Mouse (Mus musculus): ENCODE results near the gene Prn. TPM values are rescaled to one million over a fixed set of nuclear protein-coding genes. Genes with fewer than 3 reads are reported as not detected.

Gene Prn
- polyA plus RNA-seq, 1 experiment from 2014 or later: not detected

- WGBS: 85% methylated on average over 8 of the region's 8 CpGs
- Histone ChIP-seq H3K27ac (ENCODE audit: low read length) (no peak overlapping the region), H3K4me3 (replicated peaks; ENCODE audit: low read length) (peak overlapping the region; percentile 15), H3K4me2 (ENCODE audit: low read length) (peak overlapping the region; percentile 52), H3K4me1 (replicated peaks; ENCODE audit: control insufficient read depth, insufficient read depth, low read length) (peaks cover 26% of the 10 kb centered on the region), H3K9ac (replicated peaks; ENCODE audit: low read depth, low read length) (no peak overlapping the region), H3K27me3 (replicated peaks; ENCODE audit: control insufficient read depth, insufficient read depth, low read length) (no peaks in the 10 kb centered on the region), H3K36me3 (ENCODE audit: control insufficient read depth, insufficient read depth) (peaks cover 16% of the 10 kb centered on the region), H3K9me3 (ENCODE audit: control insufficient read depth, low read length) (no peaks in the 10 kb centered on the region)
- ATAC-seq: no peak
These were observed 2.9 kb downstream of the Prn start for GRCm38 (mm10) chr2:131912526-131913258.

DNA sequence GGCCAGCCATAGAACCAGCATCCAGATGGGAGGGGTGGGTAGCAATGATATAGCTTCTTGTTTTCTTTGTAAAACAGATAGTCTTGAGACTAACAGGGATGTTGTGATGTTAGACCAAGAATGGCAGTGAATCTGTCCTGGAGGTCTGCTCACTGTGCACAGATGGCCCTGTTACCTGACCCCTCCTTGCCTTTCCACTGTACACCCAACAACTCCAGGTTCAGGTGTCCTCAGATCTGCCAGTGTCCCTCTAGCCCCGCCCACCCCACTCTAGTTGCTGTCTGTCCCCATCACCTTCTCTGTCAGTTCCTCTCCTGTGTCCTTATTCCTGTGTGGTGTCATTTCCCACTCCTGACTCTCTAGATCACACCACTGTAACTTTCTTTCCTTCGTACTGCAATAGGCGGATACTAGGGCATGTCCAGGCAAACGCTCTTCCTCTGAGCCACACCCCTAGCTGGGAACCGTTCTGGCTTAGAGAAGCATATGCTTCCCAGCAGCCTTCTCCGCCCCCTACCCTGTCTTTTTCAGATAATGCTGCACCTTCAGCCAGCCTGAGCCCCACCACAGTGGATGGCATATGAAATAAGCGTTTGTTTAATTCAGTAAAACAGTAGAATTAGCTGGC, 22.6 kb downstream of the Prn start:
- Histone ChIP-seq H3K9me3 (ENCODE audit: control insufficient read depth, low read length) (no peaks in the 10 kb centered on the region), H3K4me1 (replicated peaks; ENCODE audit: control insufficient read depth, insufficient read depth, low read length) (peaks cover 13% of the 10 kb centered on the region), H3K36me3 (ENCODE audit: control insufficient read depth, insufficient read depth) (peaks cover 10% of the 10 kb centered on the region), H3K9ac (replicated peaks; ENCODE audit: low read depth, low read length) (no peak overlapping the region), H3K4me2 (ENCODE audit: low read length) (no peak overlapping the region), H3K27me3 (replicated peaks; ENCODE audit: control insufficient read depth, insufficient read depth, low read length) (no peaks in the 10 kb centered on the region), H3K27ac (ENCODE audit: low read length) (no peak overlapping the region), H3K4me3 (replicated peaks; ENCODE audit: low read length) (no peak overlapping the region)
- 74% methylated on average over 7 of the region's 7 CpGs for WGBS
- ATAC-seq: no peak

DNA sequence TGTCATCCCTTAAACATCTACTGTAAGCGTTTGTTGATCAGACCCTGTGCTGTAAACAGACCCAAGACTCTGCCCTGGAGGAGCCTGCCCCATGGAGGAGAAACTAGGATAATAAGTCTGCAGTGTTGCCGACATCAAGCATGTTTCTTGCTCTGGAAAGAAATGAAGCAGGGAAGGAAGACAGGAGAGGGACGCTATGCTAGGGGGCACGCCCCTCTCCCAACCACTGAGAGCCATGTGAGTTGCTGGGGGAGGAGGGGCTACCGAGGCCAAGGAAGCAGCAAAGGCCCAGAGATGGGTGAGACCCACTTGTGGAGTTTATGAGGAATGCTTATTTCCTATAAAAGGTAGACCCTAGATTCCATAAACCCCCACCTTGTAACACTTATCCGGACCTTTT, 23.3 kb downstream of the Prn start:
- 21% methylated on average over 6 of the region's 6 CpGs for WGBS
- H3K36me3 ChIP-seq (ENCODE audit: control insufficient read depth, insufficient read depth): peaks cover 13% of the 10 kb centered on the region
- peaks cover 13% of the 10 kb centered on the region for H3K4me1 ChIP-seq (replicated peaks; ENCODE audit: control insufficient read depth, insufficient read depth, low read length)
- H3K4me2 ChIP-seq (ENCODE audit: low read length): no peak overlapping the region
- H3K27me3 ChIP-seq (replicated peaks; ENCODE audit: control insufficient read depth, insufficient read depth, low read length): no peaks in the 10 kb centered on the region
- H3K4me3 ChIP-seq (replicated peaks; ENCODE audit: low read length): no peak overlapping the region
- no peak overlapping the region for H3K9ac ChIP-seq (replicated peaks; ENCODE audit: low read depth, low read length)
- ATAC-seq: peak; percentile 57
- H3K9me3 ChIP-seq (ENCODE audit: control insufficient read depth, low read length): no peaks in the 10 kb centered on the region
- H3K27ac ChIP-seq (ENCODE audit: low read length): peak overlapping the region; percentile 23; the same call in 1 of the 2 replicates

DNA sequence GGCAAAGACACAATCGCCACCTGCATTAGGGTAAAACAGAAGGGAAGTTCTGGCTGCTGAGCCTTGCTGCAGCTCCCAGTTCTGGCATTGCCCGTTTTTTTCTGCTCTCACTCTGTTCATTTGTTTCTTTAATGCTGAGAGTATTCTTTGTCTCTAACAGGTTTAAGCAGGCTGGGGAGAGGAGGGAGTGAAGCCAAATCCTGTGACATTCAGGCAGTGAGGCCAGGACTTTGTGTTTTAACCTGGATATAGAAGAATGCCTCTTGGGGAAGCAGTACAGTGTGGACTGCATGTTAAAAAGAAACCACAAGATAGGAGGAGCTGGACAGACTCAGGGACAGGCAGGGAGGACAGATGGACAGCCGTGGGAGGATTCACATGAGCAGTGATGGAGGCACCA, 23.8 kb downstream of the Prn start:
- Histone ChIP-seq H3K9me3 (ENCODE audit: control insufficient read depth, low read length) (no peaks in the 10 kb centered on the region), H3K9ac (replicated peaks; ENCODE audit: low read depth, low read length) (no peak overlapping the region), H3K27ac (ENCODE audit: low read length) (peak overlapping the region; percentile 23; the same call in 1 of the 2 replicates), H3K36me3 (ENCODE audit: control insufficient read depth, insufficient read depth) (peaks cover 14% of the 10 kb centered on the region), H3K27me3 (replicated peaks; ENCODE audit: control insufficient read depth, insufficient read depth, low read length) (no peaks in the 10 kb centered on the region), H3K4me2 (ENCODE audit: low read length) (no peak overlapping the region), H3K4me3 (replicated peaks; ENCODE audit: low read length) (no peak overlapping the region), H3K4me1 (replicated peaks; ENCODE audit: control insufficient read depth, insufficient read depth, low read length) (peaks cover 13% of the 10 kb centered on the region)
- 27% methylated on average over 3 of the region's 3 CpGs for WGBS
- peak; percentile 58; the same call in 1 of the 2 replicates for ATAC-seq

GRCm38 (mm10) chr2:131934243-131934642, 24.5 kb downstream of the Prn start:
- Histone ChIP-seq H3K4me1 (replicated peaks; ENCODE audit: control insufficient read depth, insufficient read depth, low read length) (peaks cover 13% of the 10 kb centered on the region), H3K4me2 (ENCODE audit: low read length) (no peak overlapping the region), H3K27ac (ENCODE audit: low read length) (no peak overlapping the region), H3K9ac (replicated peaks; ENCODE audit: low read depth, low read length) (no peak overlapping the region), H3K27me3 (replicated peaks; ENCODE audit: control insufficient read depth, insufficient read depth, low read length) (no peaks in the 10 kb centered on the region), H3K36me3 (ENCODE audit: control insufficient read depth, insufficient read depth) (peaks cover 14% of the 10 kb centered on the region), H3K4me3 (replicated peaks; ENCODE audit: low read length) (no peak overlapping the region), H3K9me3 (ENCODE audit: control insufficient read depth, low read length) (no peaks in the 10 kb centered on the region)
- ATAC-seq: no peak
- WGBS: 89% methylated on average over 2 of the region's 2 CpGs

- Histone ChIP-seq H3K27me3 (replicated peaks; ENCODE audit: control insufficient read depth, insufficient read depth, low read length) (no peaks in the 10 kb centered on the region), H3K9ac (replicated peaks; ENCODE audit: low read depth, low read length) (no peak overlapping the region), H3K4me2 (ENCODE audit: low read length) (no peak overlapping the region), H3K27ac (ENCODE audit: low read length) (no peak overlapping the region), H3K9me3 (ENCODE audit: control insufficient read depth, low read length) (no peaks in the 10 kb centered on the region), H3K4me1 (replicated peaks; ENCODE audit: control insufficient read depth, insufficient read depth, low read length) (peaks cover 13% of the 10 kb centered on the region), H3K36me3 (ENCODE audit: control insufficient read depth, insufficient read depth) (peaks cover 14% of the 10 kb centered on the region), H3K4me3 (replicated peaks; ENCODE audit: low read length) (no peak overlapping the region)
- 89% methylated on average over 10 of the region's 10 CpGs for WGBS
- ATAC-seq: no peak
These were observed 25.8 kb downstream of the Prn start for GRCm38 (mm10) chr2:131935390-131936105.

- peaks cover 14% of the 10 kb centered on the region for H3K36me3 ChIP-seq (ENCODE audit: control insufficient read depth, insufficient read depth)
- WGBS: 97% methylated on average over 10 of the region's 10 CpGs
- H3K9me3 ChIP-seq (ENCODE audit: control insufficient read depth, low read length): no peaks in the 10 kb centered on the region
- H3K4me2 ChIP-seq (ENCODE audit: low read length): no peak overlapping the region
- peaks cover 13% of the 10 kb centered on the region for H3K4me1 ChIP-seq (replicated peaks; ENCODE audit: control insufficient read depth, insufficient read depth, low read length)
- no peaks in the 10 kb centered on the region for H3K27me3 ChIP-seq (replicated peaks; ENCODE audit: control insufficient read depth, insufficient read depth, low read length)
- no peak overlapping the region for H3K9ac ChIP-seq (replicated peaks; ENCODE audit: low read depth, low read length)
- H3K27ac ChIP-seq (ENCODE audit: low read length): no peak overlapping the region
- no peak overlapping the region for H3K4me3 ChIP-seq (replicated peaks; ENCODE audit: low read length)
- no peak for ATAC-seq
These were observed 26.7 kb downstream of the Prn start for GRCm38 (mm10) chr2:131936410-131936809.

GRCm38 (mm10) chr2:131939404-131940111, 29.8 kb downstream of the Prn start:
- WGBS: 41% methylated on average over 8 of the region's 8 CpGs
- H3K4me2 ChIP-seq (ENCODE audit: low read length): no peak overlapping the region
- ATAC-seq: peak; percentile 73

GRCm38 (mm10) chr2:131940506-131940905, 30.7 kb downstream of the Prn start:
- Histone ChIP-seq H3K9me3 (ENCODE audit: control insufficient read depth, low read length) (no peaks in the 10 kb centered on the region), H3K4me3 (replicated peaks; ENCODE audit: low read length) (no peak overlapping the region), H3K27me3 (replicated peaks; ENCODE audit: control insufficient read depth, insufficient read depth, low read length) (no peaks in the 10 kb centered on the region), H3K36me3 (ENCODE audit: control insufficient read depth, insufficient read depth) (peaks cover 14% of the 10 kb centered on the region), H3K4me1 (replicated peaks; ENCODE audit: control insufficient read depth, insufficient read depth, low read length) (no peaks in the 10 kb centered on the region), H3K9ac (replicated peaks; ENCODE audit: low read depth, low read length) (no peak overlapping the region), H3K4me2 (ENCODE audit: low read length) (no peak overlapping the region), H3K27ac (ENCODE audit: low read length) (no peak overlapping the region)
- 84% methylated on average over 3 of the region's 3 CpGs for WGBS
- ATAC-seq: no peak

More at GRCm38 (mm10) chr2:131939404-131940111, 29.8 kb downstream of the Prn start:
- Histone ChIP-seq H3K9ac (replicated peaks; ENCODE audit: low read depth, low read length) (no peak overlapping the region), H3K9me3 (ENCODE audit: control insufficient read depth, low read length) (no peaks in the 10 kb centered on the region), H3K36me3 (ENCODE audit: control insufficient read depth, insufficient read depth) (peaks cover 14% of the 10 kb centered on the region), H3K4me3 (replicated peaks; ENCODE audit: low read length) (no peak overlapping the region), H3K4me1 (replicated peaks; ENCODE audit: control insufficient read depth, insufficient read depth, low read length) (no peaks in the 10 kb centered on the region), H3K27me3 (replicated peaks; ENCODE audit: control insufficient read depth, insufficient read depth, low read length) (no peaks in the 10 kb centered on the region), H3K27ac (ENCODE audit: low read length) (no peak overlapping the region)
